Mouse (Mus musculus): ENCODE results near the gene Dgkg.

DNA sequence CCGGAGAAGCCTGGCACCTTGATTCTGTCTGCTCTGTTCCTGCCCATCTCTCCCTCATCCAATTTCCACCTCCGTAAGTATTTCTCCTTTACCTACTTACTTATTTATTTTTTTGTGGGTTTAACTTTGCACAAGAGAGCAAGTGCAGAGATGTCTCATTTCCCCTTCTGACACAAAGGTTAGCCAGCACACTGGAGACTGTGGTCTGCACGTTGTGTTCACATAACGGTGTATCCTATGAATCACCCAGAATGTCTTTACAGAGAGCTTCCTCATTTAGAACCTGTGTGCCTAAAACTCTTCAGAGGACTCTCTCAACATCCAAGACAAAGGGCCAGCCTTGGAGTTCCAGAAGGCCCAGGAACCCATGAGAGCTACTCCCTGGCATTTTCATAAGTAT lies 27.1 kb downstream of the Dgkg start:
- TF ChIP-seq CTCF (IDR thresholded peaks at IDR 0.05; ENCODE audit: low read depth) (no peak), EP300 (IDR thresholded peaks at IDR 0.05; ENCODE audit: low read depth) (no peak)
